Mouse (Mus musculus) hindbrain, postnatal 0 days (tissue): ENCODE measurements around the gene Adam11. TPM values are rescaled to one million over a fixed set of nuclear protein-coding genes. Genes with fewer than 3 reads are reported as not detected.

Experiments
- ATAC-seq: fragments of 200-750 bp; cut with Nextera tagmentation; 2 replicates; pipeline ENCODE4 v1.8.0; 2017; ENCODE audit warnings: mild to moderate bottlenecking, moderate TSS enrichment, moderate library complexity
- DNase-seq: peaks from one replicate; pipeline ENCODE4 v3.0.0-alpha.2; 2015; ENCODE audit warnings: low spot score
- H3K27ac ChIP-seq: fragments of 300-500 bp; sonication (generic); 2 replicates; pipeline ENCODE4 v1.5.1; 2014; ENCODE audit warnings: mild to moderate bottlenecking
- H3K27me3 ChIP-seq: fragments of 300-500 bp; sonication (generic); 2 replicates; pipeline ENCODE4 v1.6.1; 2014; ENCODE audit warnings: low read length, mixed read lengths; ENCODE audit not compliant: insufficient read depth
- H3K36me3 ChIP-seq: fragments of 300-500 bp; sonication (generic); 2 replicates; pipeline ENCODE4 v1.6.1; 2014; ENCODE audit warnings: low read length, mixed read lengths; ENCODE audit not compliant: insufficient read depth
- H3K4me1 ChIP-seq: fragments of 300-500 bp; sonication (generic); 2 replicates; pipeline ENCODE4 v1.6.1; 2014; ENCODE audit warnings: antibody characterized with exemption, low read length, mixed read lengths; ENCODE audit not compliant: insufficient read depth
- H3K4me2 ChIP-seq: fragments of 300-500 bp; sonication (generic); 2 replicates; pipeline ENCODE4 v1.6.1; 2014; ENCODE audit warnings: low read depth, mild to moderate bottlenecking, low read length, moderate library complexity, mixed read lengths
- H3K4me3 ChIP-seq: fragments of 300-500 bp; sonication (generic); 2 replicates; pipeline ENCODE4 v1.5.1; 2014; ENCODE audit warnings: low read length
- H3K9ac ChIP-seq: fragments of 300-500 bp; sonication (generic); replicated peaks from 2 replicates; pipeline ENCODE4 v1.6.1; 2014; ENCODE audit warnings: mild to moderate bottlenecking, low read length, moderate library complexity, mixed read lengths
- H3K9me3 ChIP-seq: fragments of 300-500 bp; sonication (generic); 2 replicates; pipeline ENCODE4 v1.6.1; 2016; ENCODE audit warnings: low read length, mixed read lengths
- CTCF ChIP-seq: IDR thresholded peaks from 2 replicates; pipeline ENCODE4 v1.5.1; 2016; ENCODE audit warnings: antibody characterized with exemption, control low read depth, low read depth
- WGBS: fragments of 180-500 bp; shearing (Covaris S2); extraction: QIAGEN DNeasy Blood & Tissue Kit; methylation state at CpG from one replicate; pipeline ENCODE4 v1.1.7; 2014; 5-methylcytosine and 5-hydroxymethylcytosine counted together
- polyA plus RNA-seq: library from polyadenylated mRNA; unstranded; fragments of >200 nt; fragmentation: Nextera tagmentation; extraction: Ambion mirVana; gene quantifications from 2 replicates; pipeline ENCODE4 v1.2.1, GENCODE M21; 2015
- total RNA-seq: library from RNA; depleted of rRNA; stranded (reverse); fragments of >200 nt; gene quantifications from 2 replicates; pipeline ENCODE4 v1.2.3, GENCODE M21; 2014

The Adam11 gene
- total and polyA plus RNA-seq, 2 experiments from 2014 or later = 17.8 to 33.1 TPM

- no peak overlapping the region for H3K4me2 ChIP-seq
- 57% methylated on average over 13 of the region's 13 CpGs for WGBS
- no peak for DNase-seq
Measured at GRCm38 (mm10) chr11:102752896-102753590, 8.2 kb upstream of the Adam11 start.

GRCm38 (mm10) chr11:102753591-102754324 lies 7.5 kb upstream of the Adam11 start:
- H3K4me1 ChIP-seq = peaks cover 16% of the 10 kb centered on the region
- H3K27me3 ChIP-seq = no peaks in the 10 kb centered on the region
- no peak overlapping the region for H3K4me3 ChIP-seq
- no peaks in the 10 kb centered on the region for H3K36me3 ChIP-seq
- H3K9me3 ChIP-seq = no peaks in the 10 kb centered on the region
- DNase-seq (peak; percentile 42), ATAC-seq (peak; percentile 67)
- H3K4me2 ChIP-seq = peak overlapping the region; percentile 31
- 37% methylated on average over 18 of the region's 18 CpGs for WGBS
- H3K9ac ChIP-seq = no peak overlapping the region
- no peak overlapping the region for H3K27ac ChIP-seq
- TF ChIP-seq CTCF = 0 out of 2 replicates have a peak, but pooled peaks have one; percentile 5

More at GRCm38 (mm10) chr11:102752896-102753590, 8.2 kb upstream of the Adam11 start:
- no peak for ATAC-seq
- Histone ChIP-seq H3K9ac (no peak overlapping the region), H3K27me3 (no peaks in the 10 kb centered on the region), H3K4me1 (peaks cover 16% of the 10 kb centered on the region), H3K27ac (no peak overlapping the region), H3K4me3 (no peak overlapping the region), H3K36me3 (no peaks in the 10 kb centered on the region), H3K9me3 (no peaks in the 10 kb centered on the region)
- TF ChIP-seq CTCF = no peak

GRCm38 (mm10) chr11:102754416-102754815 lies 6.8 kb upstream of the Adam11 start:
- TF ChIP-seq CTCF = no peak
- no peaks in the 10 kb centered on the region for H3K27me3 ChIP-seq
- 20% methylated on average over 4 of the region's 4 CpGs for WGBS
- H3K9ac ChIP-seq = no peak overlapping the region
- peak; percentile 48 for DNase-seq
- H3K4me2 ChIP-seq = peak overlapping the region; percentile 31; the same call in 1 of the 2 replicates
- no peaks in the 10 kb centered on the region for H3K9me3 ChIP-seq
- ATAC-seq = 0 out of 2 replicates have a peak, but pooled peaks have one; percentile 39
- no peaks in the 10 kb centered on the region for H3K36me3 ChIP-seq
- peaks cover 16% of the 10 kb centered on the region for H3K4me1 ChIP-seq
- H3K4me3 ChIP-seq = no peak overlapping the region
- peak overlapping the region; percentile 7; the same call in 1 of the 2 replicates for H3K27ac ChIP-seq

GRCm38 (mm10) chr11:102755391-102755790 lies 5.8 kb upstream of the Adam11 start:
- no peaks in the 10 kb centered on the region for H3K9me3 ChIP-seq
- H3K4me3 ChIP-seq = no peak overlapping the region
- TF ChIP-seq CTCF = peak; percentile 48
- peaks cover 16% of the 10 kb centered on the region for H3K4me1 ChIP-seq
- no peaks in the 10 kb centered on the region for H3K27me3 ChIP-seq
- no peak overlapping the region for H3K4me2 ChIP-seq
- no peak overlapping the region for H3K27ac ChIP-seq
- ATAC-seq = peak; percentile 36; the same call in 1 of the 2 replicates
- H3K9ac ChIP-seq = no peak overlapping the region
- WGBS = 65% methylated on average over 7 of the region's 7 CpGs
- H3K36me3 ChIP-seq = no peaks in the 10 kb centered on the region
- DNase-seq = peak; percentile 55

- TF ChIP-seq CTCF = no peak
- H3K4me2 ChIP-seq = no peak overlapping the region
- no peak for ATAC-seq
- WGBS = 82% methylated on average over 2 of the region's 2 CpGs
- H3K27me3 ChIP-seq = no peaks in the 10 kb centered on the region
- no peaks in the 10 kb centered on the region for H3K36me3 ChIP-seq
- no peaks in the 10 kb centered on the region for H3K9me3 ChIP-seq
- peaks cover 21% of the 10 kb centered on the region for H3K4me1 ChIP-seq
- H3K4me3 ChIP-seq = no peak overlapping the region
- no peak overlapping the region for H3K9ac ChIP-seq
- no peak for DNase-seq
- H3K27ac ChIP-seq = no peak overlapping the region
Measured at GRCm38 (mm10) chr11:102758977-102759376, 2.3 kb upstream of the Adam11 start.

- TF ChIP-seq CTCF = no peak
- DNase-seq = no peak
- Histone ChIP-seq H3K9ac (peak overlapping the region; percentile 89), H3K4me2 (peak overlapping the region; percentile 97), H3K27me3 (no peaks in the 10 kb centered on the region), H3K4me1 (0 out of 2 replicates have a peak, but pooled peaks cover 11% of the 10 kb centered on the region), H3K4me3 (peak overlapping the region; percentile 78), H3K27ac (peak overlapping the region; percentile 62; the same call in 1 of the 2 replicates), H3K36me3 (no peaks in the 10 kb centered on the region), H3K9me3 (no peaks in the 10 kb centered on the region)
- 20% methylated on average over 6 of the region's 6 CpGs for WGBS
- peak; percentile 6; the same call in 1 of the 2 replicates for ATAC-seq
Measured at GRCm38 (mm10) chr11:102760805-102761308, 382 bp upstream of the Adam11 start.
